Mouse (Mus musculus) intestine, embryonic 14.5 days (tissue): ENCODE results near the gene Homer3. TPM values are rescaled to one million over a fixed set of nuclear protein-coding genes. Genes with fewer than 3 reads are reported as not detected.
A peak's percentile ranks its signal among the peaks of the same experiment; 100 is the strongest.

Source experiments
- ATAC-seq: fragments of 200-750 bp; cut with Nextera tagmentation; replicated peaks from 2 replicates; pipeline ENCODE4 v1.8.0; 2017; ENCODE audit warnings: low read depth, moderate number of reproducible peaks, moderate TSS enrichment, moderate library complexity; ENCODE audit not compliant: low FRiP score, low TSS enrichment
- DNase-seq: peaks from one replicate; pipeline ENCODE4 v3.0.0-alpha.2; 2018; ENCODE audit warnings: low spot score
- H3K27ac ChIP-seq: fragments of 300-500 bp; sonication (generic); 2 replicates; pipeline ENCODE4 v1.5.1; 2014; ENCODE audit warnings: low read depth, mild to moderate bottlenecking, control low read depth
- H3K27me3 ChIP-seq: fragments of 300-500 bp; sonication (generic); replicated peaks from 2 replicates; pipeline ENCODE4 v1.6.1; 2014; ENCODE audit warnings: low read length, control low read depth; ENCODE audit not compliant: control insufficient read depth, insufficient read depth
- H3K36me3 ChIP-seq: fragments of 300-500 bp; sonication (generic); 2 replicates; pipeline ENCODE4 v1.6.1; 2014; ENCODE audit warnings: low read length, control low read depth; ENCODE audit not compliant: control insufficient read depth, insufficient read depth
- H3K4me1 ChIP-seq: fragments of 300-500 bp; sonication (generic); replicated peaks from 2 replicates; pipeline ENCODE4 v1.6.1; 2014; ENCODE audit warnings: low read length, control low read depth, mixed read lengths; ENCODE audit not compliant: control insufficient read depth, insufficient read depth
- H3K4me2 ChIP-seq: fragments of 300-500 bp; sonication (generic); 2 replicates; pipeline ENCODE4 v1.6.1; 2014; ENCODE audit warnings: low read length
- H3K4me3 ChIP-seq: fragments of 300-500 bp; sonication (generic); 2 replicates; pipeline ENCODE4 v1.5.1; 2014; ENCODE audit warnings: low read depth, low read length, control low read depth, mixed read lengths
- H3K9ac ChIP-seq: fragments of 300-500 bp; sonication (generic); 2 replicates; pipeline ENCODE4 v1.6.1; 2014; ENCODE audit warnings: mild to moderate bottlenecking, low read length
- H3K9me3 ChIP-seq: fragments of 300-500 bp; sonication (generic); 2 replicates; pipeline ENCODE4 v1.6.1; 2016; ENCODE audit warnings: low read length, control low read depth; ENCODE audit not compliant: control insufficient read depth
- WGBS: fragments of 180-500 bp; shearing (Covaris S2); extraction: QIAGEN DNeasy Blood & Tissue Kit; methylation state at CpG from one replicate; pipeline ENCODE4 v1.1.7; 2014; 5-methylcytosine and 5-hydroxymethylcytosine counted together
- polyA plus RNA-seq: library from polyadenylated mRNA; unstranded; fragments of >200 nt; fragmentation: Nextera tagmentation; extraction: Ambion mirVana; gene quantifications from 2 replicates; pipeline ENCODE4 v1.2.1, GENCODE M21; 2014

Homer3 gene
- polyA plus RNA-seq, 1 experiment from 2014 or later = 34.7 TPM

DNA sequence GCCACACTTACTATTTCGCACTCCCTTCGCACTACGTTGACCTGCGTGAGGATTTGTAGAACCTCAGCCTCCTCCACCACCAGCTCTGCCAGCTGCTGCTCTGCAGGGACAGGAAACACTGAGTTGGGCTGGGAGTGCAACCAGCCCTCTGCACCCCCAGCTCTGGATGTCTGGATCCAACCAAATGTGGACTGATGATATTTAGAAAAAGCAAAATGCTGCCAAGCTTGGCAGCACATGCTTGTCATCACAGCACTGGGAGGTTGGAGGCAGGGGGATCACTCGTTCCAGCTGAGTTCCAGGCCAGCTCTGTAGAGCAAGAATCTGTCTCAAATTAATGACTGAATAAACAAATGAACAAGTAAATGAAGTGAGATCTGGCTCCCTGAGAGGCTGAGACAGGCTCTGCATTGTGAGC, 11.4 kb downstream of the Homer3 start:
- H3K9me3 ChIP-seq = no peaks in the 10 kb centered on the region
- no peaks in the 10 kb centered on the region for H3K4me1 ChIP-seq
- no peak overlapping the region for H3K4me2 ChIP-seq
- no peak overlapping the region for H3K9ac ChIP-seq
- no peak overlapping the region for H3K27ac ChIP-seq
- DNase-seq = no peak
- no peak for ATAC-seq
- WGBS = 58% methylated on average over 5 of the region's 5 CpGs
- peaks cover 92% of the 10 kb centered on the region for H3K36me3 ChIP-seq
- H3K4me3 ChIP-seq = no peak overlapping the region
- H3K27me3 ChIP-seq = no peaks in the 10 kb centered on the region

DNA sequence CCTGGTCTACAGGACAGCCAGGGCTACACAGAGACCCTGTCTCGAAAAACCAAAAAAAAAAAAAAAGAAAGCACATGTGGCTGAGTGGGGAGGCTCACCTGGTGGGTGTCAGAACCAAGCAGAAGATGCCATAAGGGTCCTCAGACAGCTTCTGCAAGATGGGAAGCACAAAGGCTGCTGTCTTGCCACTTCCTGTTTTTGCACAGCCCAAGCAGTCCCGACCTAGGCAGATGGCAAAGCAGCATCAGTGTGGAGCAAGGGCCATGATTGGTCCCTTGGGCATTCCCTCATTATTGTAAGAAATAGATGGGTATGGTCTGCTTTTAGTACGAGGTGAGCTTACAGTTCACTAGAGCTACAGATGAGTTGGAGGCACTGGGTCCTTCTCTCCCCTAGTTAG, 18.3 kb downstream of the Homer3 start:
- H3K27me3 ChIP-seq = no peaks in the 10 kb centered on the region
- peaks cover 15% of the 10 kb centered on the region for H3K4me1 ChIP-seq
- H3K9me3 ChIP-seq = no peaks in the 10 kb centered on the region
- peaks cover 51% of the 10 kb centered on the region for H3K36me3 ChIP-seq
- no peak overlapping the region for H3K4me2 ChIP-seq
- 77% methylated on average over 3 of the region's 3 CpGs for WGBS
- H3K9ac ChIP-seq = no peak overlapping the region
- ATAC-seq (no peak), DNase-seq (no peak)
- H3K27ac ChIP-seq = no peak overlapping the region
- no peak overlapping the region for H3K4me3 ChIP-seq

DNA sequence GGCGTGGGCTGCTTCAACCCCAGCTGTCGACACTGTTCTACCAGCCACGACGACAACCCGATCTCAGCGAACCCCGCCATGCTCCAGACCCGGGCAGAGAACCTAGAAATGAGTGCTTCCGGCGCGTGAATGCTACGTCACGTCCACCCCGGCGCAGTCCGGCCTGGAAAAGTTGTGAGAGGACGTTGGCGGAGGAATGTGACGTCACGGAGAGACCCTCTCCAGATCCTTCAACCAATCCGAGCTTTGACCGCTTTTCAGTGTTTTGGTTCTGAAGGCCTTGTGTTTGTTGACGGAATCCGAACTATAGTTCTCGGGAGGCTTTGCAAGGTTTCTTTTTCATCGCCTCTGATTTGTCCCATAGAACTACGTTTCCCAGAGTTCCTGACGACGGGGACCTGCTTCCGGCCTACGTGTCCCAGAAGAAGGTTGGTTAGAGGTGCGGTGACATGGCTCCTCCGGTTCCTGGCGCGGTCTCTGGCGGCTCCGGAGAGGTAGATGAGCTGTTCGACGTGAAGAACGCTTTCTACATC, 19.8 kb downstream of the Homer3 start, which contains the start of the genes Ddx49 and Cope:
Gene Ddx49, minus strand, starts transcription at position 132 of the 533 bp plus-strand sequence.
Gene Cope, plus strand, starts transcription at position 161 of the 533 bp plus-strand sequence.
- WGBS = 0% methylated on average over 40 of the region's 40 CpGs
- peaks cover 15% of the 10 kb centered on the region for H3K4me1 ChIP-seq
- H3K27ac ChIP-seq = peak within 1 kb of the TSS; percentile 68
- peak; percentile 94 for ATAC-seq
- H3K9me3 ChIP-seq = no peaks in the 10 kb centered on the region
- no peaks in the 10 kb centered on the region for H3K27me3 ChIP-seq
- peak within 1 kb of the TSS; percentile 83 for H3K4me3 ChIP-seq
- DNase-seq = peak; percentile 99
- H3K9ac ChIP-seq = peak within 1 kb of the TSS; percentile 63
- peaks cover 51% of the 10 kb centered on the region for H3K36me3 ChIP-seq
- peak within 1 kb of the TSS; percentile 95 for H3K4me2 ChIP-seq

DNA sequence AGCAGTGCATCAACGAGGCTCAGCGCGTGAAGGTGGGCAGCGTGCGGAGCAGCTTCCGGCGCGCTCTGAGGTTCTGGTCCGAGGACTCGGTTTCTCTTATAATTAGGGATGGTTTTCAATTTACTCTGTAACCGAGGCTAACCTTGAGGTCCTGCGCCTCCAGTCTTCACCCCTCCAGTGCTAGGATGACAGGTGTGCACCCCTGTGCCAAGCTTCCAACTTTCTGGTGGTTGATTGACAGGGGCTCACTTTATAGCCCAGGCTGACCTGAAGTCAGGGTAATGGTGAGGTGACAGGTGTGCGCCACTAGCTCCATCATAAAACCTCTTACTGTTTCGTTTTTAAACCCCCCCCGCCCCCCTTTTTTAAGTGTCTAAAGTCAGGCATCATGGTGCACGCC, 20.3 kb downstream of the Homer3 start:
- H3K36me3 ChIP-seq = peaks cover 51% of the 10 kb centered on the region
- H3K4me2 ChIP-seq = peak overlapping the region; percentile 76
- WGBS = 3% methylated on average over 16 of the region's 16 CpGs
- no peaks in the 10 kb centered on the region for H3K27me3 ChIP-seq
- peak overlapping the region; percentile 63 for H3K9ac ChIP-seq
- H3K27ac ChIP-seq = peak overlapping the region; percentile 68
- H3K4me3 ChIP-seq = peak overlapping the region; percentile 83
- ATAC-seq (peak; percentile 26; the same call in 1 of the 2 replicates), DNase-seq (no peak)
- peaks cover 15% of the 10 kb centered on the region for H3K4me1 ChIP-seq
- H3K9me3 ChIP-seq = no peaks in the 10 kb centered on the region

DNA sequence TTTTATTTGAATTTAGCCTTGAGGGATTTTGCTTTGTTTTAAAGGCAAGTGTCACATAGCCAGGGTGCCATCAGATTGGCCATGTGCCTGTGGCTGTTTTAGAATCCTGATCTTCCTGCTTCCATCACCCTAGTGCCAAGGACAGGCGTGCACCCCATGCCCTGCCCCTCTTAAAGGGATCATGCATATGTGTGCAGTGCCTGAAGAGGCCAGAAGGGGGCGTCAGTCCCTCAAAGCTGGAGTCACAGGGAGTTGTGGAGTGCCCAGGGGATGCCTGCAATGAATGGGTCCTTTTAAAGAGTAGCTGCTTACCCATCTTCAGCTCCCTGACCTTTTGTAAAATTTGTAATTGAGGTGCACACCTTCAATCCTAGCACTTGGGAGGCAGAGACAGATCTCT, 26.7 kb downstream of the Homer3 start:
- 34% methylated on average over 2 of the region's 2 CpGs for WGBS
- no peak for ATAC-seq
- Histone ChIP-seq H3K4me3 (no peak overlapping the region), H3K4me2 (no peak overlapping the region), H3K9ac (no peak overlapping the region), H3K9me3 (no peaks in the 10 kb centered on the region), H3K36me3 (peaks cover 89% of the 10 kb centered on the region), H3K27me3 (no peaks in the 10 kb centered on the region), H3K4me1 (no peaks in the 10 kb centered on the region), H3K27ac (no peak overlapping the region)
- DNase-seq = no peak

DNA sequence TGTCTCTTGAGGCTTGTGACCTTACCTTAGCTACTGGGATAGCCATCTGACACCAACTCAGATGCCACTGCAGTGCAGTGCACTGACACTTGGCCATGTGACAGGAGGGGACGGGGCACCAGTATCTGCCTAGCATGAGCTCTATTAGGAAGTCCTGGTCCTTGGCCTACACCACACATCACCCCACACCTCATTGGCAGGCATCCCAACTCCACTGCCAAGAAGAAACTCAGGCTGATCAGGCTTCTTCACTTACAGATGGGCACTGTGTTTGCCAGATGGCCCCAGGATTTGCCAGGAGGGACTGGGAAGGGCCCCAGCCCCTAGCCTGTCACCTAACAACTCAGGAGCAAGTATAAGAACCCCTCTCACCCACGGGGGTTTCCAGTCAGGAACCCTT, 30.8 kb downstream of the Homer3 start:
- H3K9me3 ChIP-seq = no peaks in the 10 kb centered on the region
- DNase-seq (no peak), ATAC-seq (no peak)
- no peak overlapping the region for H3K4me2 ChIP-seq
- peaks cover 48% of the 10 kb centered on the region for H3K36me3 ChIP-seq
- no peaks in the 10 kb centered on the region for H3K27me3 ChIP-seq
- H3K4me3 ChIP-seq = no peak overlapping the region
- H3K9ac ChIP-seq = no peak overlapping the region
- H3K27ac ChIP-seq = no peak overlapping the region
- peaks cover 22% of the 10 kb centered on the region for H3K4me1 ChIP-seq
- WGBS = 87% methylated on average over 2 of the region's 2 CpGs

DNA sequence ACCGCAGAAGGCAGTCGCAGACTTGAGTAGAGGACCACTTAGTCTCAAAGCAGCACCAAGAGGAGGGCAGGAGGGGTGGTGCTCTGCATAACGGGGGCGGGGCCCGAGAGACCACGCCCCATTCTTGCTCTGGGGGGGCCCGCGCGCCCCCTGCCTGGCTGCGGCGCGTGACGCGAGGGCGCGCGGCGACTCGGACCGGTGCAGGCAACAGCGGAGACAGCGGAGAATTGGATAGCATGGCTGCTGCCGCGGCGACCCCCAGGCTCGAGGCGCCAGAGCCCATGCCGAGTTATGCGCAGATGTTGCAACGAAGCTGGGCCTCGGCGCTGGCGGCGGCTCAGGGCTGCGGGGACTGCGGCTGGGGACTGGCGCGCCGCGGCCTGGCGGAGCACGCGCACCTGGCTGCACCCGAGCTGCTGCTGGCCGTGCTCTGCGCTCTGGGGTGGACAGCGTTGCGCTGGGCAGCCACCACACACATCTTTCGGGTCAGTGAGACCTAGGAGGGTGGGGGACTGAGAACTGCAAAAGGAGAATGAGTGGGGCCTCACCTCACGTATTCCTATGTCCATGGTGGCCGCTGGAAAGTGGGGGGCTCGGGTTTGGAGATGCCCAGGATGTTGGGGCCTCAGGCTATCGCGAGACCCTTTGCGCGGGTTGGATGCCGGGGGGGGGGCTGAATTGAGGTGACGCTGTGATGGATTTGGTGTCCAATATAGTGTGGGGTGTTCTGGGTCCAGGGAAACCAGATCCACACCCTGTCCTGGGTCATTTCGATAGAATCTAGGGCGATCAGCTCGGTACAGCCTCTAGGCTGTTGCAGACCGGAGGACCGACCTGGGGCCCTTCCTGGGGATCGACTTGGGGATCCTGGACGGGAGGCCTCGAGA, 33.2 kb downstream of the Homer3 start, which contains the start of gene Cers1:
Gene Cers1, plus strand, starts transcription at position 152 of the 887 bp plus-strand sequence.
- H3K4me3 ChIP-seq = peak within 1 kb of the TSS; percentile 56
- peak; percentile 59 for ATAC-seq
- no peaks in the 10 kb centered on the region for H3K27me3 ChIP-seq
- H3K4me2 ChIP-seq = peak within 1 kb of the TSS; percentile 68
- WGBS = 3% methylated on average over 66 of the region's 66 CpGs
- peak within 1 kb of the TSS; percentile 62; the same call in 1 of the 2 replicates for H3K27ac ChIP-seq
- H3K36me3 ChIP-seq = peaks cover 27% of the 10 kb centered on the region
- peak within 1 kb of the TSS; percentile 45 for H3K9ac ChIP-seq
- no peaks in the 10 kb centered on the region for H3K9me3 ChIP-seq
- peak; percentile 79 for DNase-seq
- H3K4me1 ChIP-seq = peaks cover 22% of the 10 kb centered on the region

DNA sequence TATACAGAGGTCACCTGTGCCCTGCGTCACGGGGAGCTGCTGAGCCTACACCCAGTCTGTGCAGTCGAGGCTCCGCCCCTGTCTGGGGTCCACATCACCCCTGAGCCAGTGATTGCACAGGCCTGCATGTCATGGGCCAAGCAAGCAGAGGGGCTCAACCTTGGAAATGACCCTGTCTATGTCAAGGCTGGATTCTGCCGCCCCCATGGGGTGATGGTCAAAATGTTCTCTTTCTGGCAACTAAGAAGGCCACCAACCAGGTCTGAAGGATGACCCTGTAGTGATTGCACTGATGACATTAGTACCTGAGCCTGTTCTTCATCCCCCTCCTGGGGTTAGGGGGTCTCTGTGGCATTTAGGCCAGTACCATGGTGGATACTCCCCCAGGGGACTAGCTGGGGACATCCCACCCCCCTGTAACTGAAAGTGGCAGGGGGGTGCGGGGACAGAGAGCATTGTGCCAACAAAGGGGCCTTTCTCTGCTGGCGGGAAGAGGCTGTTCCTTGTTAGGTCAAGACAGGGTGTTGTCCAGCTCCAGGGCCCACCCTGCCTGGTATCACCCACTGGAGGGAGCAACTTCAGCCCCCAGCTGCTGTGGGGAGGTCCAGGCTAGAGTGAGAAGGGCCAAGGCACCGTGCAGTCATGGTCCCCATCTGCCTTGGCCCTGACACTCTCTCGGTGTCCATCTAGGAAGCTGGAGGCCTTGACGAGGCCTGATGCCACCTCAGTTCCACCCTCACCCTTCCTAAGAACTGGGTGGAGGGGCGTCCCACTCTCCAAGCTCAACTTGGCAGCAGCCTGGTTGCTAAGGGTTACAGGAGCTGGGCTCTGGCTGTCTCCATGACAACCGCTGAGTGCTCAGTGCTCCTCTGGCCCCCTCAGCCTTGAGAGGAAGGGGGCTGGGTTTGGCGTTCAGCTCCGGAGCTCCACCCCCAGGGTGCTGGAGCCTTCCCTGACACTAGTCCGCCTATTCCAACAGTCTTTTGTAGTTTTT, 34.2 kb downstream of the Homer3 start:
- Histone ChIP-seq H3K4me1 (peaks cover 22% of the 10 kb centered on the region), H3K27me3 (no peaks in the 10 kb centered on the region), H3K27ac (peak overlapping the region; percentile 20; the same call in 1 of the 2 replicates), H3K4me3 (peak overlapping the region; percentile 56), H3K9me3 (no peaks in the 10 kb centered on the region), H3K36me3 (peaks cover 18% of the 10 kb centered on the region), H3K4me2 (peak overlapping the region; percentile 68), H3K9ac (peak overlapping the region; percentile 45)
- ATAC-seq (peak; percentile 61), DNase-seq (peak; percentile 73)
- 14% methylated on average over 15 of the region's 15 CpGs for WGBS
